Comparison of ENCODE assay signal across 10 mouse cellular contexts in the genomic region with DNA sequence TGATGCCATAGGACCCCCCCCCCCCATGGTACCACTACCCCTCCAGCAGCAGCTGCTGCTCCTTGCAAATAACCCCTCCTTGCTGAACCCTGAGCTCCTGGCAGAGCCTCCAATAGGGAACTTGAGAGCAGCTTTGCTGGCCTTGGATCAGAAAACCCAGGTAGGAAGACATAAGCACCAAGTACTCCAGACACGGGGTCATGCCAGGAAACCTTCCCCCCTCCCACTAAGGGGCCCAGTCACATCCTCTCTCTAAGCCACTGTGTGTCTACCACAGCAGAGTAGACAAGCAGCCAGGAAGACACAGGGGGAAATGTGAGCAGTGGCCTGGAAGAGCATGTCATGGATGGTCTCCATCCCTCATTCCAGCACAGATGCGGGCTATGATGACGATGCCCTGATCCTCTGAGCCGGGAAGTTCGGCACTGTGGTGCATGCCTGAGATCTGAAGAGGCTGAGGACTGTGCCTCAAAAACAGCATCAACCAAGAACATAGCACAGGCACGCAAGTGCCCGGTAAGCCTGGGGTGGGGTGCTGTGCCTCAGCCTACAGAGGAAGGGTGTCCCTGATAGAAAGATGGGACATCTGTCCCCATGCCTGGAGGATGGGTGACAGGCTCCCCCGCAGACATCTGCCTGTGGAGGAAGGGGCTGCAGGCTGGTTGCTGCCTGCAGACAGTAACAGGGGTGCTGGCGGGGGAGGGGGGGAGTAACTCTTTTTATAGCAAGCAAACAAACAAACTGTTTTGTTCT.
DNase-seq lines count a peak whose midpoint lies in the region; ATAC-seq and TF ChIP-seq lines count a peak whose summit lies in the region.
"Had no signal": no experiment of that assay in that cellular context is flagged by ENCODE, and none has a peak within 500 bp of the region (broad histone marks: within the 10 kb centered on the region; RNA-seq: fewer than 3 reads in every experiment).

No protein-coding gene starts in this region.

- intact Hi-C loops in left cerebral cortex, adult 2 months (cut with DNase I): loop anchor here (2.0 to 5.0 kb wide), 3 partner anchors 34 to 90 kb away; no protein-coding TSS in a partner anchor
- intact Hi-C loops in gastrocnemius, postnatal 14 days (cut with DNase I; ENCODE audit: low total_unique reads): no loop called here

- peak overlapping the region; percentile 96 for H3K27ac ChIP-seq in forebrain, postnatal 0 days (ENCODE audit: low read depth, low read length)
- H3K27ac ChIP-seq in left cerebral cortex, adult 2 months: peak overlapping the region; percentile 96
- H3K27ac ChIP-seq: limb, embryonic 12.5 days had no signal

- H3K9me3 ChIP-seq in forebrain, postnatal 0 days (ENCODE audit: low read length): no peaks in the 10 kb centered on the region

- 0 out of 2 replicates have a peak overlapping the region, but pooled peaks have one; percentile 21 for H3K4me2 ChIP-seq in forebrain, postnatal 0 days (ENCODE audit: low read depth)
- H3K4me2 ChIP-seq: limb, embryonic 12.5 days had no signal

- H3K9ac ChIP-seq in forebrain, postnatal 0 days: peak overlapping the region; percentile 51
- H3K9ac ChIP-seq: heart, embryonic 13.5 days; limb, embryonic 12.5 days had no signal

- 48% methylated on average over 9 of the region's 9 CpGs for WGBS in forebrain, postnatal 0 days

- peak; percentile 13 for ATAC-seq in forebrain, postnatal 0 days

- DNase-seq in cerebellum, adult 9-11 months: peak; percentile 67
- DNase-seq in cerebellum, adult 8-10 months: no peak
- DNase-seq in forebrain, postnatal 0 days: peak; percentile 68
- peak; percentile 66 to 77 for DNase-seq in left cerebral cortex, adult 2 months (ENCODE audit: extremely low spot score in 1 of 2, low spot score in 2 of 2)
- peak; percentile 90 for DNase-seq in right cerebral cortex, adult 18-20 months
- no peak for DNase-seq in kidney, postnatal 25 days
- DNase-seq in adrenal gland, postnatal 10 days: no peak
- DNase-seq in gastrocnemius, postnatal 14 days: no peak

- no peaks in the 10 kb centered on the region for H3K27me3 ChIP-seq in forebrain, postnatal 0 days (ENCODE audit: insufficient read depth, low read length)
- H3K27me3 ChIP-seq: heart, embryonic 13.5 days; limb, embryonic 12.5 days had no signal

- no peak overlapping the region for H3K4me3 ChIP-seq in forebrain, postnatal 0 days (ENCODE audit: low read depth, low read length)
- no peak overlapping the region for H3K4me3 ChIP-seq in left cerebral cortex, adult 2 months
- H3K4me3 ChIP-seq: heart, embryonic 13.5 days; limb, embryonic 12.5 days had no signal

- no peak for TF ChIP-seq CTCF in forebrain, postnatal 0 days (IDR thresholded peaks at IDR 0.05; ENCODE audit: low read depth)
- no peak for TF ChIP-seq CTCF in left cerebral cortex, adult 2 months (IDR thresholded peaks at IDR 0.05)

- H3K36me3 ChIP-seq in forebrain, postnatal 0 days (ENCODE audit: insufficient read depth): no peaks in the 10 kb centered on the region
- H3K36me3 ChIP-seq: heart, embryonic 13.5 days; limb, embryonic 12.5 days had no signal

- peaks cover 40% of the 10 kb centered on the region for H3K4me1 ChIP-seq in forebrain, postnatal 0 days (ENCODE audit: insufficient read depth)

Comparison
In these comparisons a context has a peak if more than half of its experiments do, and no peak if none do; other contexts are left out.
1. DNase-seq: peak in cerebellum, adult 9-11 months (single experiment), forebrain, postnatal 0 days (single experiment), left cerebral cortex, adult 2 months (2 of 2) and right cerebral cortex, adult 18-20 months (single experiment); none in cerebellum, adult 8-10 months (single experiment), kidney, postnatal 25 days (0 of 2), adrenal gland, postnatal 10 days (single experiment) and gastrocnemius, postnatal 14 days (single experiment).